Mouse (Mus musculus) layer of hippocampus, adult 18-20 months (tissue): ENCODE results near the gene Olfr530. TPM values are rescaled to one million over a fixed set of nuclear protein-coding genes. Genes with fewer than 3 reads are reported as not detected.

Experiments
- DNase-seq, 2 experiments: peaks; one replicate each; pipeline ENCODE4 v3.0.0; 2022; ENCODE audit warnings: low spot score in 2 of 2
- long read RNA-seq: library from polyadenylated mRNA; stranded (forward); transcript quantifications from one replicate; pipeline ENCODE4 v2.0.0, GENCODE M21; 2021
- total RNA-seq, 2 experiments: library from RNA; stranded (reverse); gene quantifications; 2 replicates each; pipeline ENCODE4 v1.2.3; 2021

Gene Olfr530
- not detected for total RNA-seq
- long read RNA-seq = 0 reads

- no peak for DNase-seq
These were observed at the start of gene Olfr530 for GRCm38 (mm10) chr7:140376231-140376630. TSS of gene Olfr530 (minus strand) at chr7:140376331.

GRCm38 (mm10) chr7:140421539-140421938, 45.4 kb upstream of the Olfr530 start, which contains the start of gene Olfr532:
TSS of gene Olfr532 (minus strand) at chr7:140421639.
- no peak for DNase-seq

- no peak for DNase-seq
These were observed 26.7 kb upstream of the Olfr530 start, which contains the start of gene Olfr531 for GRCm38 (mm10) chr7:140402818-140403217. TSS of gene Olfr531 (minus strand) at chr7:140402918.

GRCm38 (mm10) chr7:140376911-140377310, 780 bp upstream of the Olfr530 start:
- DNase-seq = no peak

- no peak for DNase-seq
These were observed 1.8 kb downstream of the Olfr530 start for GRCm38 (mm10) chr7:140374300-140374699.

GRCm38 (mm10) chr7:140361571-140361970, 14.6 kb downstream of the Olfr530 start, which contains the start of gene Olfr60:
TSS of gene Olfr60 (minus strand) at chr7:140361671.
- DNase-seq = no peak

- no peak for DNase-seq
These were observed 42.4 kb downstream of the Olfr530 start, which contains the start of gene Olfr527 for GRCm38 (mm10) chr7:140333717-140334116. TSS of gene Olfr527 (plus strand) at chr7:140334017.

GRCm38 (mm10) chr7:140329766-140330304, 46.3 kb downstream of the Olfr530 start:
- DNase-seq = no peak

Other genes with a start within 250 kb of the Olfr530 start
- gene Mtg1, start 238.8 kb downstream of the Olfr530 start, total RNA-seq = 10 to 100 TPM; 20.9 to 27.8 TPM
- 100 to 1,000 TPM; 151 to 156 TPM for gene Sprn, start 221.5 kb downstream of the Olfr530 start, total RNA-seq
- gene Olfr522, start 211.6 kb downstream of the Olfr530 start, total RNA-seq = not detected
- gene Olfr523, start 203.1 kb downstream of the Olfr530 start, total RNA-seq = under 1 TPM in 1 of 2 experiments, not detected in 1; 0.10 TPM
- not detected for gene Olfr524, start 170.4 kb downstream of the Olfr530 start, total RNA-seq
- under 1 TPM; 0.57 to 0.76 TPM for gene Cd163l1, start 158.1 kb downstream of the Olfr530 start, total RNA-seq
- gene 5830411N06Rik, start 129.0 kb downstream of the Olfr530 start, total RNA-seq = under 1 TPM in 1 of 2 experiments, not detected in 1; 0.27 TPM
- gene Olfr525, start 55.5 kb downstream of the Olfr530 start, total RNA-seq = not detected
- not detected for gene Olfr527, start 42.3 kb downstream of the Olfr530 start, total RNA-seq
- gene Olfr60, start 14.7 kb downstream of the Olfr530 start, total RNA-seq = not detected
- gene Olfr531, start 26.6 kb upstream of the Olfr530 start, total RNA-seq = not detected
- not detected for gene Olfr532, start 45.3 kb upstream of the Olfr530 start, total RNA-seq
- not detected for gene Olfr533, start 87.0 kb upstream of the Olfr530 start, total RNA-seq
- under 1 TPM; 0.22 to 0.33 TPM for gene Olfr535, start 107.9 kb upstream of the Olfr530 start, total RNA-seq
- not detected for gene Olfr536, start 131.1 kb upstream of the Olfr530 start, total RNA-seq
- under 1 TPM in 1 of 2 experiments, not detected in 1; 0.25 TPM for gene Olfr538, start 191.6 kb upstream of the Olfr530 start, total RNA-seq
- under 1 TPM; 0.25 to 0.37 TPM for gene Olfr46, start 224.9 kb upstream of the Olfr530 start, total RNA-seq